Mouse (Mus musculus) NIH3T3 (cell line): ENCODE data around the gene Borcs6.
A peak's percentile ranks its signal among the peaks of the same experiment; 100 is the strongest.

Experiments
- DNase-seq: peaks from one replicate; pipeline ENCODE4 v3.0.0-alpha.2; 2012; ENCODE audit warnings: low read depth

The Borcs6 gene

GRCm38 (mm10) chr11:69059357-69059974 lies at the start of gene Borcs6:
TSS of gene Borcs6 (plus strand) at chr11:69059717.
- DNase-seq: peak; percentile 97

- DNase-seq: no peak
Measured at GRCm38 (mm10) chr11:69010400-69011323, 48.9 kb upstream of the Borcs6 start.

- DNase-seq: peak; percentile 22
Measured at GRCm38 (mm10) chr11:69011445-69011844, 48.1 kb upstream of the Borcs6 start.

- DNase-seq: peak; percentile 93
Measured at GRCm38 (mm10) chr11:69012071-69012601, 47.4 kb upstream of the Borcs6 start.

- peak; percentile 96 for DNase-seq
Measured at GRCm38 (mm10) chr11:69015644-69016441, 43.7 kb upstream of the Borcs6 start, which contains the start of gene Ctc1. TSS of gene Ctc1 (plus strand) at chr11:69015911.

GRCm38 (mm10) chr11:69016755-69017154 lies 42.8 kb upstream of the Borcs6 start:
- no peak for DNase-seq

- DNase-seq: no peak
Measured at GRCm38 (mm10) chr11:69020691-69021090, 38.8 kb upstream of the Borcs6 start.

GRCm38 (mm10) chr11:69026562-69026961 lies 33.0 kb upstream of the Borcs6 start:
- DNase-seq: no peak

- DNase-seq: peak; percentile 49
Measured at GRCm38 (mm10) chr11:69028805-69029204, 30.7 kb upstream of the Borcs6 start.

- no peak for DNase-seq
Measured at GRCm38 (mm10) chr11:69033552-69033951, 26.0 kb upstream of the Borcs6 start.

GRCm38 (mm10) chr11:69034585-69034984 lies 24.9 kb upstream of the Borcs6 start:
- no peak for DNase-seq

GRCm38 (mm10) chr11:69035411-69035810 lies 24.1 kb upstream of the Borcs6 start:
- no peak for DNase-seq

- DNase-seq: peak; percentile 95
Measured at GRCm38 (mm10) chr11:69035849-69036248, 23.7 kb upstream of the Borcs6 start.

GRCm38 (mm10) chr11:69036486-69037230 lies 22.9 kb upstream of the Borcs6 start:
- DNase-seq: peak; percentile 94

GRCm38 (mm10) chr11:69037231-69038061 lies 22.1 kb upstream of the Borcs6 start:
- peak; percentile 91 for DNase-seq

- no peak for DNase-seq
Measured at GRCm38 (mm10) chr11:69038173-69038572, 21.3 kb upstream of the Borcs6 start.

GRCm38 (mm10) chr11:69045531-69046394 lies 13.8 kb upstream of the Borcs6 start, which contains the start of gene Aurkb:
TSS of gene Aurkb (plus strand) at chr11:69045647.
- DNase-seq: peak; percentile 93

- no peak for DNase-seq
Measured at GRCm38 (mm10) chr11:69046395-69046774, 13.1 kb upstream of the Borcs6 start.

GRCm38 (mm10) chr11:69047592-69047991 lies 11.9 kb upstream of the Borcs6 start:
- no peak for DNase-seq
